10 mouse cellular contexts compared by ENCODE assay signal in genomic region chr12:105258787-105259186, GRCm38 (mm10). TPM values are rescaled to one million over a fixed set of nuclear protein-coding genes. Genes with fewer than 3 reads are reported as not detected.
DNase-seq lines count a peak whose midpoint lies in the region; ATAC-seq and TF ChIP-seq lines count a peak whose summit lies in the region.
"Had no signal": no experiment of that assay in that cellular context is flagged by ENCODE, and none has a peak within 500 bp of the region (broad histone marks: within the 10 kb centered on the region; RNA-seq: fewer than 3 reads in every experiment).

No protein-coding gene starts in this region.

- H3K36me3 ChIP-seq in forebrain, embryonic 11.5 days (ENCODE audit: control insufficient read depth, insufficient read depth, low read length): no peaks in the 10 kb centered on the region
- H3K36me3 ChIP-seq in forebrain, embryonic 13.5 days (ENCODE audit: poor library complexity, severe bottlenecking): no peaks in the 10 kb centered on the region
- H3K36me3 ChIP-seq in lung, embryonic 14.5 days (ENCODE audit: insufficient read depth): no peaks in the 10 kb centered on the region

- H3K9me3 ChIP-seq in forebrain, embryonic 11.5 days (ENCODE audit: control insufficient read depth, low read length): no peaks in the 10 kb centered on the region
- no peaks in the 10 kb centered on the region for H3K9me3 ChIP-seq in forebrain, embryonic 13.5 days (replicated peaks)
- no peaks in the 10 kb centered on the region for H3K9me3 ChIP-seq in lung, embryonic 14.5 days (ENCODE audit: low read depth, low read length)

- TF ChIP-seq CTCF in lung, embryonic 14.5 days (IDR thresholded peaks at IDR 0.05; ENCODE audit: low read depth): peak; percentile 71

- DNase-seq in forebrain, embryonic 11.5 days (ENCODE audit: low spot score): peak; percentile 69
- peak; percentile 55 for DNase-seq in lung, embryonic 14.5 days
- no peak for DNase-seq in lung, postnatal 10 days
- peak; percentile 44 for DNase-seq in cerebellum, adult 8-10 months
- peak; percentile 53 for DNase-seq in mesoderm, embryonic 11.5 days (ENCODE audit: low read depth, low spot score)
- no peak for DNase-seq in right cerebral cortex, postnatal 25 days

- no peak overlapping the region for H3K27ac ChIP-seq in forebrain, embryonic 11.5 days (ENCODE audit: low read depth, low read length)
- H3K27ac ChIP-seq in forebrain, embryonic 13.5 days: no peak overlapping the region
- no peak overlapping the region for H3K27ac ChIP-seq in lung, embryonic 14.5 days (ENCODE audit: low read depth)
- H3K27ac ChIP-seq: macrophage had no signal

- H3K4me1 ChIP-seq in forebrain, embryonic 11.5 days (replicated peaks; ENCODE audit: control insufficient read depth, insufficient read depth, low read length): no peaks in the 10 kb centered on the region
- H3K4me1 ChIP-seq in forebrain, embryonic 13.5 days: no peaks in the 10 kb centered on the region
- H3K4me1 ChIP-seq in lung, embryonic 14.5 days (ENCODE audit: insufficient read depth): no peaks in the 10 kb centered on the region

- 9% methylated on average over 9 of the region's 9 CpGs for WGBS in forebrain, embryonic 11.5 days
- 6% methylated on average over 9 of the region's 9 CpGs for WGBS in forebrain, embryonic 13.5 days
- 9% methylated on average over 9 of the region's 9 CpGs for WGBS in lung, embryonic 14.5 days

- no peaks in the 10 kb centered on the region for H3K27me3 ChIP-seq in forebrain, embryonic 11.5 days (ENCODE audit: control insufficient read depth, insufficient read depth, low read length)
- no peaks in the 10 kb centered on the region for H3K27me3 ChIP-seq in forebrain, embryonic 13.5 days
- no peaks in the 10 kb centered on the region for H3K27me3 ChIP-seq in lung, embryonic 14.5 days (ENCODE audit: insufficient read depth, low read length)

- H3K4me2 ChIP-seq in forebrain, embryonic 11.5 days (ENCODE audit: low read depth, low read length, severe bottlenecking): no peak overlapping the region
- H3K4me2 ChIP-seq in forebrain, embryonic 13.5 days: no peak overlapping the region
- H3K4me2 ChIP-seq in lung, embryonic 14.5 days: no peak overlapping the region

- no peak for ATAC-seq in forebrain, embryonic 11.5 days (replicated peaks; ENCODE audit: low FRiP score)
- no peak for ATAC-seq in forebrain, embryonic 13.5 days
- no peak for ATAC-seq in lung, embryonic 14.5 days (ENCODE audit: insufficient read depth)
- ATAC-seq in granulocyte monocyte progenitor cell, adult 5-6 weeks (replicated peaks; ENCODE audit: poor library complexity, severe bottlenecking): no peak

- H3K4me3 ChIP-seq in forebrain, embryonic 11.5 days (ENCODE audit: low read depth, low read length): no peak overlapping the region
- no peak overlapping the region for H3K4me3 ChIP-seq in forebrain, embryonic 13.5 days
- H3K4me3 ChIP-seq in lung, embryonic 14.5 days (ENCODE audit: low read depth, low read length): no peak overlapping the region

- H3K9ac ChIP-seq in forebrain, embryonic 11.5 days (ENCODE audit: low read length): no peak overlapping the region
- no peak overlapping the region for H3K9ac ChIP-seq in forebrain, embryonic 13.5 days
- H3K9ac ChIP-seq in lung, embryonic 14.5 days: no peak overlapping the region

RNA-seq across cellular contexts. Expression of gene Tcl1, which starts 36.2 kb away (rescaled TPM):
- polyA plus RNA-seq in forebrain, embryonic 11.5 days (2014; fragmentation: Nextera tagmentation; extraction: Ambion mirVana): not detected in 2 replicates
- polyA plus RNA-seq in forebrain, embryonic 13.5 days (2015; fragmentation: Nextera tagmentation; extraction: Ambion mirVana): not detected in 2 replicates
- not detected in 2 replicates for polyA plus RNA-seq in lung, embryonic 14.5 days (2014; fragmentation: Nextera tagmentation; extraction: Ambion mirVana)
- total RNA-seq in granulocyte monocyte progenitor cell, adult 5-6 weeks (2014; fragmentation: Nextera tagmentation): not detected in 2 replicates
- total RNA-seq in granulocyte monocyte progenitor cell, adult 5-6 weeks (2017): not detected in 2 replicates
- polyA plus RNA-seq: kidney, embryonic 14.5 days; macrophage had no signal

RNA-seq across cellular contexts. Expression of gene Tcl1b4, which starts 57.0 kb away (rescaled TPM):
- polyA plus RNA-seq in forebrain, embryonic 11.5 days (2014; fragmentation: Nextera tagmentation; extraction: Ambion mirVana): not detected in 2 replicates
- polyA plus RNA-seq in forebrain, embryonic 13.5 days (2015; fragmentation: Nextera tagmentation; extraction: Ambion mirVana): not detected in 2 replicates
- polyA plus RNA-seq in lung, embryonic 14.5 days (2014; fragmentation: Nextera tagmentation; extraction: Ambion mirVana): not detected in 2 replicates
- not detected in 2 replicates for total RNA-seq in granulocyte monocyte progenitor cell, adult 5-6 weeks (2014; fragmentation: Nextera tagmentation)
- not detected in 2 replicates for total RNA-seq in granulocyte monocyte progenitor cell, adult 5-6 weeks (2017)
- polyA plus RNA-seq: kidney, embryonic 14.5 days; macrophage had no signal

Comparison
In these comparisons a context has a peak if more than half of its experiments do, and no peak if none do; other contexts are left out.
1. DNase-seq: peak in forebrain, embryonic 11.5 days (single experiment), lung, embryonic 14.5 days (single experiment), cerebellum, adult 8-10 months (single experiment) and mesoderm, embryonic 11.5 days (single experiment); none in lung, postnatal 10 days (single experiment) and right cerebral cortex, postnatal 25 days (single experiment).